Mouse (Mus musculus) right cerebral cortex, adult 2 months (tissue): ENCODE data around the gene Hes6.

Experiments used
- DNase-seq, 2 experiments: peaks; one replicate each; pipeline ENCODE4 v3.0.0; 2021 to 2022; ENCODE audit warnings: low spot score in 2 of 2

The Hes6 gene

GRCm38 (mm10) chr1:91405406-91406169 lies 8.2 kb downstream of the Hes6 start:
- DNase-seq = no peak

DNA sequence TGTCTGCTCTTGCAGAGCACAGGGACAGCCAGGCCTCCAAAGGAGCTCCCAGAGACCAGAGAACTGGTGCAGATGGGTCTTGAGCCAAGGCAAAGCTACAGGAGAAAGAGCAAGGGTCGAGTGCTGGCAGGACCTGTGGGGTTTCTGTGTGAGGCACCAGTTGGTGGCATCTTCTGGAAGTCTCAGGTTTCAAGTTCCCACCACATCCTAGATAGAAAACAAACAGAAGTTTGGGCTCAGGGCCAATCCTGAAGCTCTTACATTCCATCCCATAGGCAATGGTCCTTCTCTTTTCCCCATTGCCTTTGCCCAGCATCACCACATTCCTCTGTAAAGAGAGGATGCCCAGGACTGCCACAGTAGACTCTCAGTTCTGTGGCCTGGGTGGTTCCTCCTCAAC lies 8.9 kb downstream of the Hes6 start:
- DNase-seq = no peak

GRCm38 (mm10) chr1:91398260-91399062 lies 15.4 kb downstream of the Hes6 start, which contains the start of gene Ilkap:
TSS of gene Ilkap (minus strand) at chr1:91398815.
- peak; percentile 72 to 73 for DNase-seq

- DNase-seq = no peak
Measured at GRCm38 (mm10) chr1:91397927-91398259, 15.9 kb downstream of the Hes6 start.

- DNase-seq = no peak
Measured at GRCm38 (mm10) chr1:91390369-91390768, 23.5 kb downstream of the Hes6 start.

GRCm38 (mm10) chr1:91381091-91381471 lies 32.8 kb downstream of the Hes6 start:
- DNase-seq = no peak

GRCm38 (mm10) chr1:91380453-91381090 lies 33.3 kb downstream of the Hes6 start:
- DNase-seq = peak; percentile 83 to 87

DNA sequence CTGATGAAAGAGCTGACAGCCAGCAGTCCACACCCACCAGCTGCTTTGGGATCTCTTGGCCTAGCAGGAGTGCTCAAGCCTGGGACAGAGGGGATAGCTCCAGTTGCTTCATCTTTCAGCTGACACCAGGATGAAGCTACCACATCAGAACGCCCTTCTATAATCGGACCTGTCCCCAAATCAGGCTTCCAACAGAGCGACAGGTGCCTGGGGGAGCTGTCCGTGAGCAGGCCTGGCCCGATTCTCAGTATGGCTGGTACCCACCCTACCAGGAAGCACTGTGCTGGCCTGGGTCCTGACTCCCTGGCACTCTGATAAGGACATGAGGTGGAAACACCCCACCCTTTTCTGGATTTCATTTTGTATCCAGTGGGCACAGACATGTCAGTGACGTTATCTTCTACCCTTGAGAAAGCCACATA lies 40.4 kb downstream of the Hes6 start:
- no peak for DNase-seq

DNA sequence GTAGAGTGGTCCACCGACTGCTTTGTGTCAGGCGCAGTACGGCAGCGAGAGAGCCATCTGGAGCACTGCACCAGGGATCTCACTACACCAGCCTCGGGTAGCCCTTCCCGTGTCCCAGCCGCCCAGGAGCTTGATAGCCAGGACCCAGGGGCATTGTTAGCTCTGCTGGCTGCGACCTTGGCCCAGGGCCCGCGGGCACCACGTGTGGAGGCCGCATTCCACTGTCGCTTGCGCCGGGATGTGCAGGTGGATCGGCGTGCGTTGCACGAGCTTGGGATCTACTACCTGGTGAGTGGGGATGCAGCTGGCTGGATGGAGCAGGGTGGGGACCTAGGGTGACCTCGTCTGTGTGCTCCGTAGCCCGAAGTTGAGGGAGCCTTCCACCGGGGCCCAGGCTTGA lies 43.8 kb downstream of the Hes6 start:
- DNase-seq = no peak

- no peak for DNase-seq
Measured at GRCm38 (mm10) chr1:91369408-91369807, 44.4 kb downstream of the Hes6 start.

GRCm38 (mm10) chr1:91367295-91367694 lies 46.5 kb downstream of the Hes6 start:
- no peak for DNase-seq

DNA sequence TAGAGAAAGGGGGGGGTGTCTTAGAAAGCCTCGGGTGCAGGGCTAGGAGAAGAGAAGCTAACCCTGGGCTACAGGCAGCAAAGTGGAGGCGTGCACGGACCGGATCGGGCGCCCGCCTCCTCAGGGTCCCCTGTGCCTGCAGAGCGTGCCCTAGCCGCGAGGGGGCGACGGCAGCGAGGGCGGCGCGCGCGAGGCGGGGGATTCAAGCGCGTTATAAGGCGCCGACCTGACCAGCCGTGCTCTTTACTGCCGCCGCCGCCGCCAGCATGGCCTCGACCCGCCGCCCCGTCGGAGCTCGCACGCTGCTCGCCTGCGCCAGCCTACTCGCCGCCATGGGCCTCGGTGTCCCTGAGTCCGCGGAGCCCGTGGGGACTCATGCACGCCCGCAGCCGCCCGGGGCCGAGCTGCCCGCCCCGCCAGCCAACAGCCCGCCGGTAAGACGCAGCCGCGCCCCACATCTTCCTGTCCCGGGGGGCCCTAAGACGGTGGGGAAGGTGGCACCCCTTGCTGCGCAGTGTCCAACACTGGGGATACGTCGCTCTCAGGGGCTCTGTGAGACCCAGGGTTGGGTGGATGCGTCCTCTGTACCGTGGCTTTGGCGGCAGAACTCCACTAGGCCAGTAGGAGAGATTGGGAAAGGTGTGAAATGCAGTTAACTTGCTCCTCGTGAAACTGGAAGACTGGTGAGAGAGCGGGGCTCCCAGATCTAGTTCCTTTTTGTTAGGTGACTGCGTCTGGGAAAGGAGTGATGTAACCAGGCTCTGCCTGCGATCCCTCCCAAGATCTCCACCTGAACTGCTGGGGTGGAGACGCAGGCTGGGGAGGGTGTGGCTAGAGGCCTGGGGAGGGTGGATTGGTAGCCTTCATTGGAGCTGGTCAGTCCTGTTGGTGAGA lies 47.4 kb downstream of the Hes6 start, which contains the start of gene Erfe:
Gene Erfe (plus strand): TSS at position 216 of the 894 bp plus-strand sequence.
- DNase-seq = peak; percentile 32 to 39

DNA sequence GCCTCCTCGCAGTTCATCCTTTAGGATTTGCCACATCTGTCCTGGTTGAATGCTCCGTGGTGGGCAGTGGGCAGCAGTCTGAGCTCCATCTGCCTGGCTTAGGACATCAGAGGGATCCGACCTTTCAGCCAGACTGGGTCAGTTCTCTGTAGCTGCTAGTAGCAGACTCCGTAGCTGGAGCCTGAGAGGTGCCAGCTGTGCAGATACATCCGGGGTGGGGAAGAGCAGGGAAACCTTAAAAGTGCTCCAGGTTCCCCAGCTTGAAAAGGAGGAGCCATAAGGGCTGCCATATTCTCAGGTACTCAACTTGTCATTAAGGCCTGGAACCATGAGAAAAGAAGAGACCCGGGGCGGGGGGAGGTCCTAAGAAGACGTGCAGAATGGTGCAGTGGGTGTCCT lies 48.0 kb downstream of the Hes6 start:
- no peak for DNase-seq

DNA sequence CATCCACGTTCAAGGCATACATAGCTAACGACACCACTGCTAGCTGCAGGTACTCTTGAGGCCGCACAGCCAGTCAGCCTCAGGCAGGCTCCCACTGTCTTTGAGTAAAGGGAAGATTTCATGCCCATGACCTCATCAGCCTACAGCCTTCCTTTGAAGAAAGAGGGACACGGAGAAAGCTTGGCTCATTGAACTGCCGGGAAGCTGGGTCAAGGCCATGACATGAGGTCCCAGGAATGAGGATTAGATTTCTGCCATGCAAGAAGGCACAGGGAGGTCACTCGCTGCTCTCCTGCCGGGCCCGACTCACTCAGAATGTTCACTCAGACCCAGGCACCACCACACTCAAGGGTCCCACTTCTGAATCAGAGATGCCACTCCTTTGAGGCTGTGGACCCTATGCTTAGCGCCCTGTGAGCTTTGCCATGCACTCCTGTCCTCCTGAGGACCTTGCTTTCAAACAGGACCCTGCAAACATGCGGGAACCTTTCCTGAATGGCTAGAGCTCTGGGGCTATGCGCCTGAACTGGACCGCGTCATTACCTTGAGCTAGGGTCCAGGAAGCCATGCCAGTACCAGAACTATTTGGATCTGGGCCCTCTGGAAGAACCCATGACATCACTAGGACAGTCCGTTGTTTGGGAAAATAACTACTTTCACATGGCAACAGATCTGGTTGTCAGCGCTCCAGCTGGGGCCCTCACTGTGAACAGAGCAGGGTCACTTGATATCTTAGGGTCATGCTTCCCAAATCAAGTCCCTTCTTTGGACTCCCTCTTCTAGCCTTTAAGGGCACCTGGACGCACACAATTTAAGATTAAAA lies 48.8 kb downstream of the Hes6 start:
- no peak for DNase-seq

GRCm38 (mm10) chr1:91362113-91362512 lies 51.7 kb downstream of the Hes6 start:
- DNase-seq = no peak
